Mouse (Mus musculus): ENCODE measurements around the gene Dip2a. TPM values are rescaled to one million over a fixed set of nuclear protein-coding genes. Genes with fewer than 3 reads are reported as not detected.

The Dip2a gene
- total and polyA plus RNA-seq, 2 experiments, result 1.7 to 2.0 TPM

DNA sequence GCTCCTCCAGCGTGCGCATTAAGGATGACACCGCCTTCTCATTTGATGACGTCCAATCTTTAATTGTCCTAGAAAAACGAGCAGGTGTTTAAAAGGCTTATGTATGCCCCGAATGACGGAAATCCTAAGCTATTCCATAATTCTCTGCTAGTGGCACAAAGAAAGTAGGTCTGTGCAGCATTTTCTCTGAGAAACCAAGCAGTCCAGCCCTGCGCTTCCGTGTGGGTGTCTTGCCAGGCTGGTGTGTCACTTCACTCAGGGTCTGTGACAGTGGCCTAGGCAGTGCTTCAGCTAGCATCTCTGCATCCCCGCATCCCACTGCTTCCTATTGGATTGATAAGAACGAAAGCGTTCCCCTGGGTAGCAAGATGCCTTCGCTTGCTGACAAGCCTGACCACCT is 23.7 kb upstream of the Dip2a start:
- no peak overlapping the region for H3K9ac ChIP-seq (ENCODE audit: low read depth, low read length)
- no peaks in the 10 kb centered on the region for H3K4me1 ChIP-seq (ENCODE audit: control insufficient read depth, insufficient read depth, low read length)
- no peak for DNase-seq (ENCODE audit: extremely low read depth, low read depth, low spot score)
- no peak overlapping the region for H3K27ac ChIP-seq (replicated peaks; ENCODE audit: insufficient read depth, low read depth, low read length)
- TF ChIP-seq CTCF (IDR thresholded peaks at IDR 0.05; ENCODE audit: low read depth, low read length) (no peak), POLR2A (IDR thresholded peaks at IDR 0.05; ENCODE audit: extremely low read depth, insufficient read depth, low read length) (no peak)
- no peaks in the 10 kb centered on the region for H3K79me2 ChIP-seq (ENCODE audit: control insufficient read depth, insufficient read depth, low read length)
- 92% methylated on average over 13 of the region's 13 CpGs for WGBS
- peaks cover 9% of the 10 kb centered on the region; the same call in 1 of the 2 replicates for H3K36me3 ChIP-seq (ENCODE audit: control insufficient read depth, insufficient read depth, low read length)
- H3K27me3 ChIP-seq (ENCODE audit: control insufficient read depth, insufficient read depth, low read length), result no peaks in the 10 kb centered on the region
- H3K4me3 ChIP-seq (ENCODE audit: insufficient read depth, low read depth, low read length), result no peak overlapping the region

DNA sequence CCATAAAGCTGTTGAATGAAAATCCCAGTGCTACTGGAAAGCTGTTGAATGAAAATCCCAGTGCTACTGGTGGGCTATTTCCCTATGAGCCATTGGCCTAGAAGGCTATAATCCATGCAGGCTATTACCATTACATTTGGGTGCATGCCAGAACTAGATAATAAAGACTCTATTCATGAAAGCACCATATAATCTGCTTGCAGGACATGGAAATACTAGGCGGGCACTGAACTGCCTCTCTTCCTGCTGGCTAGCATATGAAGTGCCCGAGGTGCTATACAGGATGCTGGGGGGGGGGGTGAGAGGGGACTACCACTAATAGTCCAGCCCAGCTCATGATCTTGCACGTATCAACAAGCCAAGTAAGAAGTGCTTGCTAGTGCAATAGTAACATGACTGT is 18.1 kb upstream of the Dip2a start:
- no peaks in the 10 kb centered on the region for H3K27me3 ChIP-seq (ENCODE audit: control insufficient read depth, insufficient read depth, low read length)
- TF ChIP-seq CTCF (IDR thresholded peaks at IDR 0.05; ENCODE audit: low read depth, low read length) (no peak), POLR2A (IDR thresholded peaks at IDR 0.05; ENCODE audit: extremely low read depth, insufficient read depth, low read length) (no peak)
- no peaks in the 10 kb centered on the region for H3K79me2 ChIP-seq (ENCODE audit: control insufficient read depth, insufficient read depth, low read length)
- no peak overlapping the region for H3K4me3 ChIP-seq (ENCODE audit: insufficient read depth, low read depth, low read length)
- no peak overlapping the region for H3K27ac ChIP-seq (replicated peaks; ENCODE audit: insufficient read depth, low read depth, low read length)
- peaks cover 1% of the 10 kb centered on the region; the same call in 1 of the 2 replicates for H3K36me3 ChIP-seq (ENCODE audit: control insufficient read depth, insufficient read depth, low read length)
- H3K4me1 ChIP-seq (ENCODE audit: control insufficient read depth, insufficient read depth, low read length), result no peaks in the 10 kb centered on the region
- WGBS, result 74% methylated on average over 3 of the region's 3 CpGs
- H3K9ac ChIP-seq (ENCODE audit: low read depth, low read length), result no peak overlapping the region
- no peak for DNase-seq (ENCODE audit: extremely low read depth, low read depth, low spot score)

DNA sequence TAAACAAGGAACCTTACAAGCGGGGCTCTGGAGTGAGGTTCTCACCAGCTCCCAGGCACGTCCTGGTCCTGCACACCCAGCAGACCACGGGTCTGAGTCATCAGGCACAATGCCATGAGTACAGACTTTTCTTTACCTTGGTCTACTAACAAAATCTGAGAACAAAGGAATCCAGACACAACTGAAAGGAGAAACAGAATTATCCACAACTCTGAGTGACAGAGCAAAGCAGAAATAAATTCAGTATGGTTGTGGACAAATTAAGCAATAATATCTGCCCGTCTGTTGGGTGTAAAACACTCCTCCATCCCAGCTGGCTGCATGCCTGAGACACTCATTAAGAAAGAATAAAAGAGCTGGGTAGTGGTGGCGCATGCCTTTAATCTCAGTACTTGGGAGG is 13.4 kb upstream of the Dip2a start:
- WGBS, result 79% methylated on average over 5 of the region's 5 CpGs
- Histone ChIP-seq H3K9ac (ENCODE audit: low read depth, low read length) (no peak overlapping the region), H3K79me2 (ENCODE audit: control insufficient read depth, insufficient read depth, low read length) (no peaks in the 10 kb centered on the region), H3K27me3 (ENCODE audit: control insufficient read depth, insufficient read depth, low read length) (no peaks in the 10 kb centered on the region), H3K36me3 (ENCODE audit: control insufficient read depth, insufficient read depth, low read length) (peaks cover 8% of the 10 kb centered on the region; the same call in 1 of the 2 replicates), H3K27ac (replicated peaks; ENCODE audit: insufficient read depth, low read depth, low read length) (no peak overlapping the region), H3K4me1 (ENCODE audit: control insufficient read depth, insufficient read depth, low read length) (no peaks in the 10 kb centered on the region), H3K4me3 (ENCODE audit: insufficient read depth, low read depth, low read length) (no peak overlapping the region)
- no peak for TF ChIP-seq CTCF (IDR thresholded peaks at IDR 0.05; ENCODE audit: low read depth, low read length)
- DNase-seq (ENCODE audit: extremely low read depth, low read depth, low spot score), result no peak

DNA sequence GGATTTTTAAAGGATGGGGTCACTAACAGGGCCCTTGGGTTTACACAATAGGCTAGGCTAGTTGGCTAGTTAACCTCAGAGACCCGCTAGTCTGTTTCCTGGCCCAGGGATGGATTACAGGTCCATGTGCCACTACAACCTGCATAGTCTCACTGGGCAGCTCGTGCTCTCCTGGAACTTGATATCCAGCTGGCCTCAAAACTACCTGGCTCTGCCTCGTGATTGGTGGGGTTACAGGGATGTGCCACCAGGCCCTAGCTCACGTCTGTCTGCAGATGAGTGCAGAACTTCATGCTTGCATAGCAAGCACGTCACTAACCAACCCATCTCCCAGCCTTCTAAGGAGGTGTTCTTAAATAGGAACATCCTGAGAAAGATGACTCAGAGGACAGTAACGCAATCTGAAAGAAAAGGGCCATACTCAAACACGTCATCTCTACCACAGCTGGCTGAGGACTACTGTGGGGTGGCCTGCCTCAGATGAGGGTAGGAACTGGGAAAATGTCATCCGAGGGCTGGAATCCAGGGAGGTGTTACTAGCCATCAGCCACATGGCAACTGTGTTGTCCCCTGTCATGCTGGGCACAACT is 12.3 kb upstream of the Dip2a start:
- Histone ChIP-seq H3K4me1 (ENCODE audit: control insufficient read depth, insufficient read depth, low read length) (no peaks in the 10 kb centered on the region), H3K27ac (replicated peaks; ENCODE audit: insufficient read depth, low read depth, low read length) (no peak overlapping the region), H3K36me3 (ENCODE audit: control insufficient read depth, insufficient read depth, low read length) (peaks cover 14% of the 10 kb centered on the region), H3K27me3 (ENCODE audit: control insufficient read depth, insufficient read depth, low read length) (no peaks in the 10 kb centered on the region), H3K79me2 (ENCODE audit: control insufficient read depth, insufficient read depth, low read length) (no peaks in the 10 kb centered on the region), H3K9ac (ENCODE audit: low read depth, low read length) (no peak overlapping the region), H3K4me3 (ENCODE audit: insufficient read depth, low read depth, low read length) (no peak overlapping the region)
- WGBS, result 96% methylated on average over 8 of the region's 8 CpGs
- DNase-seq (ENCODE audit: extremely low read depth, low read depth, low spot score), result no peak
- no peak for TF ChIP-seq CTCF (IDR thresholded peaks at IDR 0.05; ENCODE audit: low read depth, low read length)
- TF ChIP-seq POLR2A (IDR thresholded peaks at IDR 0.05; ENCODE audit: extremely low read depth, insufficient read depth, low read length), result no peak

DNA sequence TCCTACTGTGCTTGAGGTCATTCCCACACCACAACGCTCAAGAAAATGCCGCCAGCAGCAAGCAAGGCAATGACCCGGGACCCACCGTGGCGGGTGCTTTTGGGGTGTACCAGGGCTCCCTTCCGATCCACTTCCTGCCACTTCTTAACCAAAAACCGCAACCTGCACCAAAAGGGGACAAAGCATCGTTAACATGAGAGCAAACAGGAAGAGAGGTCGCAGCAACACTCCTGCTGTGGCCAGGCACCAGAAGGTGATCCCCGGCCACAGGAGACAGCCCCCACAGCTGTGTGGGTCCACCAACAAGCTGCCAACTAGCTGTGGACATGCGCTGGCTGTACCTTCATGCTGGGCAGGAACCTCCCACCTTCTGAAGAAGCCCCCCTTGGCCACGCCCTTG is 9.9 kb upstream of the Dip2a start:
- H3K36me3 ChIP-seq (ENCODE audit: control insufficient read depth, insufficient read depth, low read length), result peaks cover 17% of the 10 kb centered on the region
- H3K27me3 ChIP-seq (ENCODE audit: control insufficient read depth, insufficient read depth, low read length), result no peaks in the 10 kb centered on the region
- no peaks in the 10 kb centered on the region for H3K4me1 ChIP-seq (ENCODE audit: control insufficient read depth, insufficient read depth, low read length)
- no peak overlapping the region for H3K9ac ChIP-seq (ENCODE audit: low read depth, low read length)
- no peak for DNase-seq (ENCODE audit: extremely low read depth, low read depth, low spot score)
- 92% methylated on average over 12 of the region's 12 CpGs for WGBS
- no peak overlapping the region for H3K4me3 ChIP-seq (ENCODE audit: insufficient read depth, low read depth, low read length)
- TF ChIP-seq POLR2A (IDR thresholded peaks at IDR 0.05; ENCODE audit: extremely low read depth, insufficient read depth, low read length), result no peak
- no peak for TF ChIP-seq CTCF (IDR thresholded peaks at IDR 0.05; ENCODE audit: low read depth, low read length)
- no peaks in the 10 kb centered on the region for H3K79me2 ChIP-seq (ENCODE audit: control insufficient read depth, insufficient read depth, low read length)
- no peak overlapping the region for H3K27ac ChIP-seq (replicated peaks; ENCODE audit: insufficient read depth, low read depth, low read length)

DNA sequence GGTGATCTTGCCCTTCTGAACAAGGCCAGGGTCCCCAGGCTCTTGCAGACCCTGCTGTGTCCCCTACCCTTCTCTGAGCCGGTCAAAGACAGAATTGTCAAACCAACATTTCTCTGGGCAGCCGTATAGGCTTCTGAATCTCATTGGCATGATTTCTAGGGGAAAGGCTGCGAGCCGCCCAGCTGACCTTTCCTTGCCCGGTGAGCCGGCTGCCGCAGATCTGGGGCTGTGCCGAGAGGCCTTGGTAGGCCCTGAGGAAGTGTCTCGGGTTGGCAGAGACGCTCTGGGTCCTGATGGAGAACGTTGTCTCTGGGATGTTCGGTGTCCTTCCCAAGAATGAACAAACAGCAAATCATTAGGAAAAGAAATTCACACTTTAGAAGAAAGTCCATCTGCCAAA is 8.9 kb upstream of the Dip2a start:
- TF ChIP-seq CTCF (IDR thresholded peaks at IDR 0.05; ENCODE audit: low read depth, low read length), result no peak
- TF ChIP-seq POLR2A (IDR thresholded peaks at IDR 0.05; ENCODE audit: extremely low read depth, insufficient read depth, low read length), result no peak
- 96% methylated on average over 12 of the region's 12 CpGs for WGBS
- no peak overlapping the region for H3K4me3 ChIP-seq (ENCODE audit: insufficient read depth, low read depth, low read length)
- H3K36me3 ChIP-seq (ENCODE audit: control insufficient read depth, insufficient read depth, low read length), result peaks cover 17% of the 10 kb centered on the region
- no peaks in the 10 kb centered on the region for H3K27me3 ChIP-seq (ENCODE audit: control insufficient read depth, insufficient read depth, low read length)
- H3K9ac ChIP-seq (ENCODE audit: low read depth, low read length), result no peak overlapping the region
- no peak for DNase-seq (ENCODE audit: extremely low read depth, low read depth, low spot score)
- no peaks in the 10 kb centered on the region for H3K4me1 ChIP-seq (ENCODE audit: control insufficient read depth, insufficient read depth, low read length)
- no peaks in the 10 kb centered on the region for H3K79me2 ChIP-seq (ENCODE audit: control insufficient read depth, insufficient read depth, low read length)
- H3K27ac ChIP-seq (replicated peaks; ENCODE audit: insufficient read depth, low read depth, low read length), result no peak overlapping the region
